Mouse (Mus musculus) embryonic facial prominence, embryonic 13.5 days (tissue): ENCODE results near the gene Cnih3. TPM values are rescaled to one million over a fixed set of nuclear protein-coding genes. Genes with fewer than 3 reads are reported as not detected.
A peak's percentile ranks its signal among the peaks of the same experiment; 100 is the strongest.

Experiments
- ATAC-seq: fragments of 200-750 bp; cut with Nextera tagmentation; 2 replicates; pipeline ENCODE4 v1.8.0; 2017; ENCODE audit warnings: low read depth; ENCODE audit not compliant: insufficient number of reproducible peaks, insufficient read depth, low FRiP score, low TSS enrichment
- H3K27ac ChIP-seq: fragments of 300-500 bp; sonication (generic); 2 replicates; pipeline ENCODE4 v1.5.1; 2015; ENCODE audit warnings: moderate library complexity, mild to moderate bottlenecking, inconsistent platforms
- H3K27me3 ChIP-seq: fragments of 300-500 bp; sonication (generic); 2 replicates; pipeline ENCODE4 v1.6.1; 2015; ENCODE audit warnings: mild to moderate bottlenecking, inconsistent platforms
- H3K36me3 ChIP-seq: fragments of 300-500 bp; sonication (generic); 2 replicates; pipeline ENCODE4 v1.6.1; 2015; ENCODE audit warnings: mild to moderate bottlenecking, inconsistent platforms
- H3K4me1 ChIP-seq: fragments of 300-500 bp; sonication (generic); 2 replicates; pipeline ENCODE4 v1.6.1; 2015; ENCODE audit warnings: inconsistent platforms
- H3K4me2 ChIP-seq: fragments of 300-500 bp; sonication (generic); 2 replicates; pipeline ENCODE4 v1.6.1; 2015; ENCODE audit warnings: moderate library complexity, mild to moderate bottlenecking, inconsistent platforms
- H3K4me3 ChIP-seq: fragments of 300-500 bp; sonication (generic); 2 replicates; pipeline ENCODE4 v1.5.1; 2015; ENCODE audit warnings: mild to moderate bottlenecking, inconsistent platforms
- H3K9ac ChIP-seq: fragments of 300-500 bp; sonication (generic); 2 replicates; pipeline ENCODE4 v1.6.1; 2015; ENCODE audit warnings: mild to moderate bottlenecking, inconsistent platforms
- H3K9me3 ChIP-seq: fragments of 300-500 bp; sonication (generic); 2 replicates; pipeline ENCODE4 v1.6.1; 2016; ENCODE audit warnings: inconsistent platforms
- WGBS: fragments of 180-500 bp; shearing (Covaris S2); methylation state at CpG from one replicate; pipeline ENCODE4 v1.1.7; 2015; ENCODE audit warnings: mixed read lengths; 5-methylcytosine and 5-hydroxymethylcytosine counted together
- polyA plus RNA-seq: library from polyadenylated mRNA; unstranded; fragments of >200 nt; fragmentation: Nextera tagmentation; extraction: Ambion mirVana; gene quantifications from 2 replicates; pipeline ENCODE4 v1.2.1, GENCODE M21; 2015

Cnih3 gene
- polyA plus RNA-seq, 1 experiment from 2014 or later = 0.97 TPM

DNA sequence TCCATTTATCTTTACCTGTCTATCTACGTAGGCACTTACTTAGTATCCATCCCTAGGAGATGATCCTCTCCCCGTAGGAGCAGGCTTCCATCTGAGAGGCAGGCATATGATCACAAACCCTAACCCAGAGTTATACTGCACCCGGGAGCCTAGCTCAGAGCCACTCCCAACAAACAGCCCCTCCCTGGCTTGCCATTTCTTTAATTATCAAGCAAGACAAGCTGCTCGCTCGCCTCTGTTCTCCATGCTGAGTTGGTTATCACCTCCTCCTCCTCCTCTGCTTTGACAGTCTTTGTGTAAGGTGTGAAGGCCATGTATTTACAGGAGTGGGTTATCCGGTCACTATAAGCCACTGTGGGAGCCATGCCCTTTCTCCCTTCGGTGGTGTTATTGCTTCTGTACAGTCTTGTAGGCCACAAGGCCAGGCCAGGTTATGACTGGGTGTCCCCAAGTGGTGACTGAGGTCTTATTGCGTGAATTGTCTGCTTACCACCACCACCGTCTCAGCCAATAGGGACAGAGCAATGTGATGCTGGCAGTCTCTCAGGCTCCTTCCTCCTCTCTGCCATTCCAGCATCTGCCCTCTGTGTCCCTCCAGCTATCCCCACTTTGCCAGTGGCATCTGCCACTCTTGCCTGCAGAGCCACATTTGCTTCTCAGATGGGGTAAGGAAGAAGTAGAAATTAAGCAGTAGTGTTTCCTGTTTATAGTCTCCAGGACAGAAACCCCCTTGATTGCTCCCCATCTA is 22.4 kb downstream of the Cnih3 start:
- WGBS = 80% methylated on average over 9 of the region's 9 CpGs
- Histone ChIP-seq H3K27me3 (peaks cover 7% of the 10 kb centered on the region), H3K27ac (no peak overlapping the region), H3K36me3 (no peaks in the 10 kb centered on the region), H3K9me3 (no peaks in the 10 kb centered on the region), H3K4me3 (no peak overlapping the region), H3K9ac (no peak overlapping the region), H3K4me1 (peaks cover 5% of the 10 kb centered on the region), H3K4me2 (no peak overlapping the region)
- ATAC-seq = no peak

GRCm38 (mm10) chr1:181376431-181376830 is 24.0 kb downstream of the Cnih3 start:
- H3K4me2 ChIP-seq = no peak overlapping the region
- WGBS = 74% methylated on average over 8 of the region's 8 CpGs
- H3K4me3 ChIP-seq = no peak overlapping the region
- H3K9ac ChIP-seq = no peak overlapping the region
- ATAC-seq = no peak
- peaks cover 7% of the 10 kb centered on the region for H3K27me3 ChIP-seq
- no peaks in the 10 kb centered on the region for H3K9me3 ChIP-seq
- H3K36me3 ChIP-seq = no peaks in the 10 kb centered on the region
- H3K27ac ChIP-seq = no peak overlapping the region
- H3K4me1 ChIP-seq = no peaks in the 10 kb centered on the region

- H3K4me2 ChIP-seq = no peak overlapping the region
- no peak for ATAC-seq
- peaks cover 7% of the 10 kb centered on the region for H3K27me3 ChIP-seq
- H3K27ac ChIP-seq = no peak overlapping the region
- no peak overlapping the region for H3K9ac ChIP-seq
- no peaks in the 10 kb centered on the region for H3K9me3 ChIP-seq
- no peaks in the 10 kb centered on the region for H3K36me3 ChIP-seq
- H3K4me3 ChIP-seq = no peak overlapping the region
- 18% methylated on average over 8 of the region's 8 CpGs for WGBS
- no peaks in the 10 kb centered on the region for H3K4me1 ChIP-seq
These were observed 27.2 kb downstream of the Cnih3 start for GRCm38 (mm10) chr1:181379664-181380063.

DNA sequence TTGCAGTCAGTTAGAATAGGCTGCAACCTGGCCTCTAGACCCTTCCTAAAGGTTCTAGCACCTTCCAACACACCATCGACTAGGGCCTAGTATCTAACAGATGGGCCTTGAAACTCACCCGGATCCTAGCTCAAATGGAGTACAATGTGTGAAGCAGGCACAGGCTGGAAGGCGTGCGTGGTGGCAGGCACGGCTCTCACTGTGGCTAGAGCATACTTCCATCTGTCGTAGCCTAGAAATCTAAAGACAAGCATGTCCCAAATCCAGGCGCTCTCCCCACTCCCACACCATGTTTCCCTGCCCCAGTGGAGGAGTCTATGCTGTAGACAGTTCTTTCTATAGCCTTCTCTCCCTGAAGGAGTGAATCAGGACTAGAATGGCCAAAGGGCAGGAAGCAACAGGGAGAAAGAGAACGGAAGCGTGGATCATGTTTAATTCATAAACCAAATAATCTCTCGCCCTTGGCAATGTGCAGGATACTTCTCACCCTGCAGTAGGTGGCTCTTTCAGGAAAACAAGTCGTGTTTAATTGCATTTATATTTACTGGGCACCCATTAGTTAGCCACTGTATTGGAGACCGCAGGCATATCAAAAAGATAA is 29.1 kb downstream of the Cnih3 start:
- Histone ChIP-seq H3K9ac (no peak overlapping the region), H3K9me3 (no peaks in the 10 kb centered on the region), H3K27me3 (peaks cover 7% of the 10 kb centered on the region), H3K4me3 (no peak overlapping the region), H3K36me3 (no peaks in the 10 kb centered on the region), H3K4me2 (no peak overlapping the region), H3K27ac (no peak overlapping the region), H3K4me1 (no peaks in the 10 kb centered on the region)
- ATAC-seq = no peak
- WGBS = 79% methylated on average over 12 of the region's 12 CpGs

GRCm38 (mm10) chr1:181389264-181389663 is 36.8 kb downstream of the Cnih3 start:
- no peak overlapping the region for H3K27ac ChIP-seq
- no peak overlapping the region for H3K4me3 ChIP-seq
- H3K27me3 ChIP-seq = no peaks in the 10 kb centered on the region
- ATAC-seq = no peak; the same call in 1 of the 2 replicates
- WGBS = 83% methylated on average over 2 of the region's 2 CpGs
- H3K36me3 ChIP-seq = no peaks in the 10 kb centered on the region
- H3K4me2 ChIP-seq = no peak overlapping the region
- H3K4me1 ChIP-seq = no peaks in the 10 kb centered on the region
- H3K9ac ChIP-seq = no peak overlapping the region
- H3K9me3 ChIP-seq = 0 out of 2 replicates have a peak, but pooled peaks cover 5% of the 10 kb centered on the region

GRCm38 (mm10) chr1:181392489-181392888 is 40.1 kb downstream of the Cnih3 start:
- Histone ChIP-seq H3K9ac (no peak overlapping the region), H3K27ac (no peak overlapping the region), H3K36me3 (no peaks in the 10 kb centered on the region), H3K27me3 (no peaks in the 10 kb centered on the region), H3K9me3 (0 out of 2 replicates have a peak, but pooled peaks cover 5% of the 10 kb centered on the region), H3K4me2 (no peak overlapping the region), H3K4me1 (no peaks in the 10 kb centered on the region), H3K4me3 (no peak overlapping the region)
- WGBS = 87% methylated on average over 2 of the region's 2 CpGs
- no peak for ATAC-seq

GRCm38 (mm10) chr1:181393250-181394149 is 41.1 kb downstream of the Cnih3 start:
- no peak for ATAC-seq
- Histone ChIP-seq H3K4me2 (no peak overlapping the region), H3K9ac (0 out of 2 replicates have a peak overlapping the region, but pooled peaks have one; percentile 32), H3K4me3 (no peak overlapping the region), H3K27ac (no peak overlapping the region), H3K27me3 (no peaks in the 10 kb centered on the region), H3K9me3 (0 out of 2 replicates have a peak, but pooled peaks cover under 1% of the 10 kb centered on the region), H3K36me3 (no peaks in the 10 kb centered on the region), H3K4me1 (no peaks in the 10 kb centered on the region)
- 66% methylated on average over 6 of the region's 6 CpGs for WGBS

GRCm38 (mm10) chr1:181395234-181395828 is 42.9 kb downstream of the Cnih3 start:
- H3K27ac ChIP-seq = no peak overlapping the region
- no peak overlapping the region for H3K4me2 ChIP-seq
- no peaks in the 10 kb centered on the region for H3K36me3 ChIP-seq
- 88% methylated on average over 6 of the region's 6 CpGs for WGBS
- H3K4me3 ChIP-seq = no peak overlapping the region
- H3K27me3 ChIP-seq = no peaks in the 10 kb centered on the region
- no peak overlapping the region for H3K9ac ChIP-seq
- no peak for ATAC-seq
- H3K9me3 ChIP-seq = no peaks in the 10 kb centered on the region
- no peaks in the 10 kb centered on the region for H3K4me1 ChIP-seq

- Histone ChIP-seq H3K9me3 (no peaks in the 10 kb centered on the region), H3K4me3 (no peak overlapping the region), H3K9ac (no peak overlapping the region), H3K27ac (no peak overlapping the region), H3K4me2 (no peak overlapping the region), H3K27me3 (no peaks in the 10 kb centered on the region), H3K36me3 (no peaks in the 10 kb centered on the region), H3K4me1 (no peaks in the 10 kb centered on the region)
- 81% methylated on average over 3 of the region's 3 CpGs for WGBS
- ATAC-seq = no peak
These were observed 46.8 kb downstream of the Cnih3 start for GRCm38 (mm10) chr1:181399179-181399578.

DNA sequence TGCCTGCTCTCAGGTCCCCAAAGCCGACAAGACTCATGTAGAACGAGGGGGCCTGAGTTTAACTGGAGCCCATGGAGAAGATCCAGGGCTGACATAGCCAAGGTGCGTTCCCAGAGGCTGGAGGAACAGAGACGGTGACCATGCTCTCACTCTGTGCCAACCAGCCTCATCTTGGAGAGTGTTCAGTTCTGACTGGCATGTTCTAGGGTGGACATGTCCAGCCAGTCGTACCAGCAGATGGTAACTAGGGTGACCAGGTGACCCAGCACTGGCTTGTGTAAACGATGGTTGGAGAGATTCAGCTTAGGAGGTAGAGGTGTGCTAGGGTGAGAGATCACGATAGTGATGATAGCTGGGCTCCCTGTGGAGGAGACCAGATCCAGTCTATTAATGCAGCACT is 50.6 kb downstream of the Cnih3 start:
- Histone ChIP-seq H3K4me1 (no peaks in the 10 kb centered on the region), H3K4me2 (no peak overlapping the region), H3K36me3 (no peaks in the 10 kb centered on the region), H3K27ac (no peak overlapping the region), H3K27me3 (no peaks in the 10 kb centered on the region), H3K9me3 (no peaks in the 10 kb centered on the region), H3K4me3 (no peak overlapping the region), H3K9ac (no peak overlapping the region)
- ATAC-seq = no peak
- WGBS = 83% methylated on average over 7 of the region's 7 CpGs

GRCm38 (mm10) chr1:181407281-181407680 is 54.9 kb downstream of the Cnih3 start:
- 0 out of 2 replicates have a peak, but pooled peaks have one; percentile 37 for ATAC-seq
- H3K4me1 ChIP-seq = no peaks in the 10 kb centered on the region
- H3K27ac ChIP-seq = no peak overlapping the region
- 79% methylated on average over 11 of the region's 11 CpGs for WGBS
- H3K9ac ChIP-seq = no peak overlapping the region
- no peak overlapping the region for H3K4me2 ChIP-seq
- no peaks in the 10 kb centered on the region for H3K27me3 ChIP-seq
- no peak overlapping the region for H3K4me3 ChIP-seq
- H3K36me3 ChIP-seq = no peaks in the 10 kb centered on the region
- H3K9me3 ChIP-seq = no peaks in the 10 kb centered on the region
